Mouse (Mus musculus) G1E (cell line): ENCODE measurements around the gene Xylt1. TPM values are rescaled to one million over a fixed set of nuclear protein-coding genes. Genes with fewer than 3 reads are reported as not detected.

Source experiments
- ATAC-seq: 2 replicates; pipeline ENCODE4 v1.8.0; 2016; ENCODE audit warnings: mild to moderate bottlenecking; ENCODE audit not compliant: insufficient number of reproducible peaks, poor library complexity, low FRiP score, severe bottlenecking; ENCODE audit errors: extremely low read depth
- DNase-seq: peaks from one replicate; pipeline ENCODE4 v3.0.0; 2012; ENCODE audit warnings: low spot score
- H3K27me3 ChIP-seq: 2 replicates; pipeline ENCODE4 v1.6.1; 2012; ENCODE audit warnings: mild to moderate bottlenecking, low read length, inconsistent platforms; ENCODE audit not compliant: insufficient read depth
- H3K36me3 ChIP-seq: replicated peaks from 2 replicates; pipeline ENCODE3; 2012; ENCODE audit warnings: mild to moderate bottlenecking, inconsistent platforms
- H3K4me1 ChIP-seq: 2 replicates; pipeline ENCODE4 v1.6.1; 2012; ENCODE audit warnings: low read depth, low read length, inconsistent platforms, mixed read lengths; ENCODE audit not compliant: insufficient read depth
- H3K4me3 ChIP-seq: 2 replicates; pipeline ENCODE4 v1.5.1; 2012; ENCODE audit warnings: low read depth, mild to moderate bottlenecking, inconsistent platforms, low read length, moderate library complexity, mixed read lengths
- H3K9me3 ChIP-seq: replicated peaks from 2 replicates; pipeline ENCODE4 v1.6.1; 2012; ENCODE audit warnings: inconsistent platforms
- CTCF ChIP-seq: IDR thresholded peaks from 2 replicates; pipeline ENCODE4 v1.5.1; 2012; ENCODE audit warnings: low read depth, low read length, inconsistent platforms, mixed read lengths
- GATA1 ChIP-seq: IDR thresholded peaks from 2 replicates; pipeline ENCODE4 v1.6.1; 2012; ENCODE audit warnings: borderline replicate concordance, low read length, inconsistent platforms, mixed read lengths
- GATA2 ChIP-seq: IDR thresholded peaks from 2 replicates; pipeline ENCODE4 v1.6.1; 2012; ENCODE audit warnings: low read depth, low read length, inconsistent platforms, borderline replicate concordance
- POLR2AphosphoS5 ChIP-seq: IDR thresholded peaks from 2 replicates; pipeline ENCODE4 v1.6.1; 2012; ENCODE audit warnings: low read depth, low read length, inconsistent platforms; ENCODE audit not compliant: insufficient replicate concordance
- TAL1 ChIP-seq: conservative IDR thresholded peaks from 2 replicates; pipeline ENCODE4 v1.6.1; 2012; ENCODE audit warnings: low read depth, low read length, inconsistent platforms, mixed read lengths
- polyA plus RNA-seq: library from polyadenylated mRNA; stranded (reverse); fragments of >175 nt; gene quantifications from 2 replicates; pipeline ENCODE4 v1.2.3, GENCODE M21; 2012
- total RNA-seq, 2 experiments: library from RNA; stranded (forward) in 1 of 2; stranded (reverse) in 1 of 2; fragments of 200-1000 nt in 1 of 2; fragments of >200 nt in 1 of 2; fragmentation: Nextera tagmentation in 1 of 2; gene quantifications; 2 replicates each; pipeline ENCODE4 v1.2.3; 2014 to 2017

The Xylt1 gene
- total and polyA plus RNA-seq, 3 experiments: 0.11 TPM; not detected in 2

DNA sequence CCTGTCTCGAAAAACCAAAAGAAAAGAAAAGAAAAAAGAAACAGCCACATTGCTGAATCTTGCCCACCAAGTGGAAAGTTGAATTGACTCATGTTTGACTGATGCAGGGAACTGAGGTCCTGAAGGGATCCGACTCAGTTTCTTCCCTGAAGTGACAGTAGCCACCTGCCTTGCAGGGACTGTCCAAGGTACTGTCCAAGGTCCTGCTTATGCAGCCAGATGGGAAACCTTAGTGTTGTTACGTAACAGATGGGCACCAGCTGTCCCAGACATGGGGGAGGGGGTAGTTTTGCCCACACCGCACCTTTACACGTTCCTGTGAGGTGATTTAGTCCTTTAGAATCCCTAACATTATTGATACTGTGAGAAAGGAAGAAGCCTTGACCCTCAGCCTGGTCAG is 235.5 kb downstream of the Xylt1 start:
- ATAC-seq: no peak
- TF ChIP-seq GATA1: no peak
- no peak for TF ChIP-seq GATA2
- no peak for TF ChIP-seq TAL1
- TF ChIP-seq CTCF: no peak
- TF ChIP-seq POLR2AphosphoS5: no peak
- H3K4me3 ChIP-seq: no peak overlapping the region
- H3K36me3 ChIP-seq: no peaks in the 10 kb centered on the region
- H3K4me1 ChIP-seq: no peaks in the 10 kb centered on the region
- no peak for DNase-seq
- peaks cover 80% of the 10 kb centered on the region for H3K9me3 ChIP-seq
- H3K27me3 ChIP-seq: no peaks in the 10 kb centered on the region

GRCm38 (mm10) chr7:117618715-117619150 is 238.0 kb downstream of the Xylt1 start:
- DNase-seq (no peak), ATAC-seq (no peak)
- Histone ChIP-seq H3K4me1 (no peaks in the 10 kb centered on the region), H3K9me3 (peaks cover 83% of the 10 kb centered on the region), H3K4me3 (no peak overlapping the region), H3K36me3 (no peaks in the 10 kb centered on the region), H3K27me3 (no peaks in the 10 kb centered on the region)
- TF ChIP-seq TAL1: no peak
- no peak for TF ChIP-seq CTCF
- no peak for TF ChIP-seq GATA1
- no peak for TF ChIP-seq POLR2AphosphoS5
- no peak for TF ChIP-seq GATA2

DNA sequence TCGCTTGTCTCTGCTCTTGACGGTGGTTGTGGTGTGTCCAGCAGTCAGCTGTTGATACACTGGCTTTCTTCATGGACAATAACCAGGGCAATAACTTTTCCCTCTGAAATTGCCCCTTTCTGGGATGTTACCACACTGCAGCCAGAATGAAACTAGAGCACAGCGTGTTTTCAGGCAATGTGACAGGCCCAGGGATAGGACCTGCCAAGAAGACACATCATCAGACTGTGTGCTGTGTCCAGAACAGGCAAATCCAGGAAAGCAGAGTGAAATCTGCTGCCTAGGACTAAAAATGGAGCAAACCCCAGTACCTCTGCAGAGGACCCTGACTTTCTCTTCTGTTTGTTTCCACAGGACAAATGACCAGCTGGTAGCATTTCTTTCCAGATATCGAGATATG is 240.8 kb downstream of the Xylt1 start:
- DNase-seq (no peak), ATAC-seq (no peak)
- H3K4me3 ChIP-seq: no peak overlapping the region

GRCm38 (mm10) chr7:117622769-117623168 is 242.0 kb downstream of the Xylt1 start:
- Histone ChIP-seq H3K4me1 (no peaks in the 10 kb centered on the region), H3K4me3 (no peak overlapping the region), H3K9me3 (peaks cover 71% of the 10 kb centered on the region), H3K36me3 (no peaks in the 10 kb centered on the region), H3K27me3 (no peaks in the 10 kb centered on the region)
- ATAC-seq (no peak), DNase-seq (no peak)
- TF ChIP-seq TAL1 (no peak), GATA1 (no peak), GATA2 (no peak), POLR2AphosphoS5 (no peak), CTCF (no peak)

More for the DNA sequence above, 240.8 kb downstream of the Xylt1 start:
- Histone ChIP-seq H3K9me3 (peaks cover 72% of the 10 kb centered on the region), H3K4me1 (no peaks in the 10 kb centered on the region), H3K27me3 (no peaks in the 10 kb centered on the region), H3K36me3 (no peaks in the 10 kb centered on the region)
- no peak for TF ChIP-seq POLR2AphosphoS5
- no peak for TF ChIP-seq GATA1
- TF ChIP-seq CTCF: no peak
- no peak for TF ChIP-seq TAL1
- no peak for TF ChIP-seq GATA2

DNA sequence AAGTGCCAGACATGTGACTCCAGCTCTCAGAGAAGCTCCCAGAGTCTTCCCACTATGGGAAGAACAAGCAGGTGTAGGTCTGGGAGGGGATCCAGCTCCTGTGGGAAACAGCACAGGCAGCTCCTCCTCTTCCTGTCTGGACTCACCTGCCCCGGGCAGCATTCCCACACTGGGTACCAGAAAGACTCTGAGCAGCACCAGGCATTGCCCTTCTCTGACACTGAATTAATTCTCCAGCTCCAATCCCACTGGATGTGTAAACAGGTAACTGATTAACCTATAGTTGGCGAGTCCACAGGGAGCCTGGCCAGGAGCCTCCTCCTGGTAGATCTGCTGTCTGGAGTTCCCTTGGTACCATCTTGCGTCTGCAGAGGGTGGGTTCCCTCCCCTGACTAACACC is 248.0 kb downstream of the Xylt1 start:
- no peak for ATAC-seq
- TF ChIP-seq GATA1: no peak
- TF ChIP-seq POLR2AphosphoS5: no peak
- TF ChIP-seq GATA2: no peak
- TF ChIP-seq TAL1: no peak
- TF ChIP-seq CTCF: no peak
- Histone ChIP-seq H3K27me3 (no peaks in the 10 kb centered on the region), H3K9me3 (peaks cover 39% of the 10 kb centered on the region), H3K36me3 (no peaks in the 10 kb centered on the region), H3K4me1 (no peaks in the 10 kb centered on the region), H3K4me3 (no peak overlapping the region)
- no peak for DNase-seq

GRCm38 (mm10) chr7:117630657-117631056 is 249.9 kb downstream of the Xylt1 start:
- no peaks in the 10 kb centered on the region for H3K27me3 ChIP-seq
- no peaks in the 10 kb centered on the region for H3K4me1 ChIP-seq
- TF ChIP-seq GATA2 (no peak), GATA1 (no peak), TAL1 (no peak), POLR2AphosphoS5 (no peak), CTCF (no peak)
- DNase-seq (no peak), ATAC-seq (no peak)
- no peaks in the 10 kb centered on the region for H3K36me3 ChIP-seq
- H3K4me3 ChIP-seq: no peak overlapping the region
- H3K9me3 ChIP-seq: peaks cover 49% of the 10 kb centered on the region
